ENCODE assay signal across 7 mouse cellular contexts in genomic region chr11:100702081-100702851, GRCm38 (mm10). TPM values are rescaled to one million over a fixed set of nuclear protein-coding genes. Genes with fewer than 3 reads are reported as not detected.
DNase-seq lines count a peak whose midpoint lies in the region; ATAC-seq and TF ChIP-seq lines count a peak whose summit lies in the region.

No protein-coding gene starts in this region.

- in situ Hi-C loops in Patski (cut with MboI; ENCODE audit: low pct_unique_long_range_greater_than_20kb): no loop called here

- peaks cover 28% of the 10 kb centered on the region for H3K36me3 ChIP-seq in heart, embryonic 12.5 days
- H3K36me3 ChIP-seq in kidney, postnatal 0 days (ENCODE audit: insufficient read depth, low read length): peaks cover 27% of the 10 kb centered on the region
- peaks cover 34% of the 10 kb centered on the region for H3K36me3 ChIP-seq in lung, embryonic 14.5 days (ENCODE audit: insufficient read depth)

- no peaks in the 10 kb centered on the region for H3K9me3 ChIP-seq in heart, embryonic 12.5 days (replicated peaks)
- no peaks in the 10 kb centered on the region for H3K9me3 ChIP-seq in kidney, postnatal 0 days (replicated peaks; ENCODE audit: low read length)
- H3K9me3 ChIP-seq in lung, embryonic 14.5 days (ENCODE audit: low read depth, low read length): no peaks in the 10 kb centered on the region

- no peak for TF ChIP-seq CTCF in Patski (IDR thresholded peaks at IDR 0.05)
- peak; percentile 97 for TF ChIP-seq CTCF in kidney, postnatal 0 days (IDR thresholded peaks at IDR 0.05; ENCODE audit: low read depth)
- peak; percentile 96 for TF ChIP-seq CTCF in lung, embryonic 14.5 days (IDR thresholded peaks at IDR 0.05; ENCODE audit: low read depth)

- H3K4me1 ChIP-seq in heart, embryonic 12.5 days (replicated peaks): peaks cover 4% of the 10 kb centered on the region
- no peaks in the 10 kb centered on the region; the same call in 1 of the 2 replicates for H3K4me1 ChIP-seq in kidney, postnatal 0 days (replicated peaks; ENCODE audit: insufficient read depth, low read length)
- 0 out of 2 replicates have a peak, but pooled peaks cover 2% of the 10 kb centered on the region for H3K4me1 ChIP-seq in lung, embryonic 14.5 days (ENCODE audit: insufficient read depth)

- no peak overlapping the region for H3K27ac ChIP-seq in heart, embryonic 12.5 days (ENCODE audit: poor library complexity, severe bottlenecking)
- H3K27ac ChIP-seq in kidney, postnatal 0 days: no peak overlapping the region
- H3K27ac ChIP-seq in lung, embryonic 14.5 days (ENCODE audit: low read depth): no peak overlapping the region

- WGBS in heart, embryonic 12.5 days: 37% methylated on average over 19 of the region's 19 CpGs
- 35% methylated on average over 19 of the region's 19 CpGs for WGBS in kidney, postnatal 0 days
- WGBS in lung, embryonic 14.5 days: 35% methylated on average over 19 of the region's 19 CpGs

- H3K27me3 ChIP-seq in Patski: no peaks in the 10 kb centered on the region
- H3K27me3 ChIP-seq in heart, embryonic 12.5 days (replicated peaks): peaks cover 6% of the 10 kb centered on the region; the same call in 1 of the 2 replicates
- H3K27me3 ChIP-seq in kidney, postnatal 0 days (ENCODE audit: insufficient read depth, low read length): no peaks in the 10 kb centered on the region
- H3K27me3 ChIP-seq in lung, embryonic 14.5 days (ENCODE audit: insufficient read depth, low read length): no peaks in the 10 kb centered on the region

- H3K4me3 ChIP-seq in heart, embryonic 12.5 days: peak overlapping the region; percentile 24; the same call in 1 of the 2 replicates
- no peak overlapping the region for H3K4me3 ChIP-seq in kidney, postnatal 0 days (replicated peaks; ENCODE audit: low read depth, low read length)
- H3K4me3 ChIP-seq in lung, embryonic 14.5 days (ENCODE audit: low read depth, low read length): no peak overlapping the region

- peak overlapping the region; percentile 56 for H3K4me2 ChIP-seq in heart, embryonic 12.5 days
- peak overlapping the region; percentile 43 for H3K4me2 ChIP-seq in kidney, postnatal 0 days (ENCODE audit: low read length)
- peak overlapping the region; percentile 46 for H3K4me2 ChIP-seq in lung, embryonic 14.5 days

- peak; percentile 41 to 70 for DNase-seq in CD8-positive naive resting alpha-beta T cell, adult 2 months (ENCODE audit: low read depth in 2 of 2, low spot score in 2 of 2)
- peak; percentile 53 for DNase-seq in Patski (ENCODE audit: low read depth, low spot score)
- peak; percentile 87 for DNase-seq in embryo, embryonic 11 days
- DNase-seq in kidney, postnatal 0 days (ENCODE audit: low spot score): peak; percentile 90
- peak; percentile 95 for DNase-seq in lung, embryonic 14.5 days
- DNase-seq in retina, embryonic 14.5 days (ENCODE audit: low spot score): peak; percentile 86

- H3K9ac ChIP-seq in heart, embryonic 12.5 days: 0 out of 2 replicates have a peak overlapping the region, but pooled peaks have one; percentile 8
- no peak overlapping the region for H3K9ac ChIP-seq in kidney, postnatal 0 days (ENCODE audit: low read depth, low read length)
- no peak overlapping the region for H3K9ac ChIP-seq in lung, embryonic 14.5 days

- no peak for ATAC-seq in Patski
- ATAC-seq in heart, embryonic 12.5 days (ENCODE audit: insufficient number of reproducible peaks, low FRiP score): no peak
- ATAC-seq in kidney, postnatal 0 days (replicated peaks; ENCODE audit: low FRiP score, low read depth): 0 out of 2 replicates have a peak, but pooled peaks have one; percentile 19
- ATAC-seq in lung, embryonic 14.5 days (ENCODE audit: insufficient read depth): peak; percentile 37

- CTCF ChIA-PET in Patski (lab: Charles Lee): interaction anchor here (1.2 to 2.1 kb wide), 5 partner anchors 10 to 344 kb away, joined by 3 to 5 read pairs (median 5); partner anchors contain the start of genes Dnajc7 and Kat2a

- POLR2A ChIA-PET in Patski (lab: Charles Lee): no interaction called here

RNA-seq across cellular contexts. Expression of gene Dhx58, which starts 1.8 kb away (rescaled TPM):
- polyA plus RNA-seq in Patski (2021): 1.5 TPM
- polyA plus RNA-seq in heart, embryonic 12.5 days (2016; fragmentation: Nextera tagmentation; extraction: Ambion mirVana): 0.74 and 0.90 TPM in 2 replicates
- 3.3 and 3.7 TPM in 2 replicates for polyA plus RNA-seq in kidney, postnatal 0 days (2015; fragmentation: Nextera tagmentation; extraction: Ambion mirVana)
- polyA plus RNA-seq in lung, embryonic 14.5 days (2014; fragmentation: Nextera tagmentation; extraction: Ambion mirVana): 3.1 and 3.3 TPM in 2 replicates

RNA-seq across cellular contexts. Expression of gene Kat2a, which starts 10.0 kb away (rescaled TPM):
- 55.3 TPM for polyA plus RNA-seq in Patski (2021)
- 45.4 and 49.0 TPM in 2 replicates for polyA plus RNA-seq in heart, embryonic 12.5 days (2016; fragmentation: Nextera tagmentation; extraction: Ambion mirVana)
- 39.0 and 40.2 TPM in 2 replicates for polyA plus RNA-seq in kidney, postnatal 0 days (2015; fragmentation: Nextera tagmentation; extraction: Ambion mirVana)
- 68.9 and 73.6 TPM in 2 replicates for polyA plus RNA-seq in lung, embryonic 14.5 days (2014; fragmentation: Nextera tagmentation; extraction: Ambion mirVana)

RNA-seq across cellular contexts. Expression of gene Zfp385c, which starts 10.0 kb away (rescaled TPM):
- polyA plus RNA-seq in Patski (2021): not detected
- 0.41 TPM in 1 of 2 replicates, not detected in the other for polyA plus RNA-seq in heart, embryonic 12.5 days (2016; fragmentation: Nextera tagmentation; extraction: Ambion mirVana)
- 1.6 and 2.5 TPM in 2 replicates for polyA plus RNA-seq in kidney, postnatal 0 days (2015; fragmentation: Nextera tagmentation; extraction: Ambion mirVana)
- polyA plus RNA-seq in lung, embryonic 14.5 days (2014; fragmentation: Nextera tagmentation; extraction: Ambion mirVana): not detected in 2 replicates

RNA-seq across cellular contexts. Expression of gene Hspb9, which starts 11.4 kb away (rescaled TPM):
- polyA plus RNA-seq in Patski (2021): 0.49 TPM
- polyA plus RNA-seq in heart, embryonic 12.5 days (2016; fragmentation: Nextera tagmentation; extraction: Ambion mirVana): 0.27 TPM in 1 of 2 replicates, not detected in the other
- 0.37 TPM in 1 of 2 replicates, not detected in the other for polyA plus RNA-seq in kidney, postnatal 0 days (2015; fragmentation: Nextera tagmentation; extraction: Ambion mirVana)
- polyA plus RNA-seq in lung, embryonic 14.5 days (2014; fragmentation: Nextera tagmentation; extraction: Ambion mirVana): 0.46 and 0.97 TPM in 2 replicates

RNA-seq across cellular contexts. Expression of gene Rab5c, which starts 35.7 kb away (rescaled TPM):
- polyA plus RNA-seq in Patski (2021): 194 TPM
- 10.5 and 11.4 TPM in 2 replicates for polyA plus RNA-seq in heart, embryonic 12.5 days (2016; fragmentation: Nextera tagmentation; extraction: Ambion mirVana)
- polyA plus RNA-seq in kidney, postnatal 0 days (2015; fragmentation: Nextera tagmentation; extraction: Ambion mirVana): 34.7 and 39.0 TPM in 2 replicates
- 49.9 and 51.3 TPM in 2 replicates for polyA plus RNA-seq in lung, embryonic 14.5 days (2014; fragmentation: Nextera tagmentation; extraction: Ambion mirVana)

Comparison
In these comparisons a context has a peak if more than half of its experiments do, and no peak if none do; other contexts are left out.
1. ATAC-seq: peak in kidney, postnatal 0 days (single experiment) and lung, embryonic 14.5 days (single experiment); none in Patski (single experiment) and heart, embryonic 12.5 days (single experiment).
2. Peak in every context shown above with its lines, with median percentiles within 50 percentile points of each other: DNase-seq and H3K4me2 ChIP-seq.